Mouse (Mus musculus) heart, postnatal 10 days (tissue): ENCODE data around the gene Gatb. TPM values are rescaled to one million over a fixed set of nuclear protein-coding genes. Genes with fewer than 3 reads are reported as not detected.

ENCODE experiments used
- DNase-seq, 2 experiments: peaks; one replicate each; pipeline ENCODE4 v3.0.0; 2021
- intact Hi-C: fragments of 180-260 bp; cut with DNase I; formaldehyde crosslinking; loops from one replicate; pipeline ENCODE4 v1.15.1; 2025
- total RNA-seq, 2 experiments: library from RNA; stranded (reverse); gene quantifications; 2 replicates each; pipeline ENCODE4 v1.2.3; 2021

Gene Gatb
- total RNA-seq, 2 experiments from 2014 or later: 25.4 to 27.8 TPM

- no peak for DNase-seq
- intact Hi-C loops: loop anchor here (10.0 kb wide), 1 partner anchor 784 kb away; no protein-coding TSS in a partner anchor
Measured at GRCm38 (mm10) chr3:85698496-85698895, 124.6 kb downstream of the Gatb start.

GRCm38 (mm10) chr3:85703141-85703882 is 129.4 kb downstream of the Gatb start:
- no peak for DNase-seq
- intact Hi-C loops: no loop called here

Other genes with a start within 250 kb of the Gatb start
- gene Fam160a1, start 243.2 kb downstream of the Gatb start, total RNA-seq: 10 to 100 TPM; 35.8 to 48.7 TPM